Comparison of ENCODE assay signal across 15 mouse cellular contexts in genomic region chr6:101531914-101532313, GRCm38 (mm10).
A peak's percentile ranks its signal among the peaks of the same experiment; 100 is the strongest.
DNase-seq lines count a peak whose midpoint lies in the region; ATAC-seq and TF ChIP-seq lines count a peak whose summit lies in the region.
"Had no signal": no experiment of that assay in that cellular context is flagged by ENCODE, and none has a peak within 500 bp of the region (broad histone marks: within the 10 kb centered on the region; RNA-seq: fewer than 3 reads in every experiment).

No protein-coding gene starts in this region.

- H3K36me3 ChIP-seq in heart, embryonic 13.5 days: no peaks in the 10 kb centered on the region
- H3K36me3 ChIP-seq in heart, embryonic 12.5 days: no peaks in the 10 kb centered on the region
- H3K36me3 ChIP-seq in lung, embryonic 16.5 days (ENCODE audit: control insufficient read depth, insufficient read depth, low read length): no peaks in the 10 kb centered on the region
- H3K36me3 ChIP-seq in small intestine, adult 2 months (ENCODE audit: control insufficient read depth, insufficient read depth, low read length): no peaks in the 10 kb centered on the region
- H3K36me3 ChIP-seq: forebrain, embryonic 12.5 days; limb, embryonic 15.5 days; stomach, embryonic 15.5 days had no signal

- no peaks in the 10 kb centered on the region for H3K27me3 ChIP-seq in heart, embryonic 13.5 days (replicated peaks)
- H3K27me3 ChIP-seq in heart, embryonic 12.5 days (replicated peaks): no peaks in the 10 kb centered on the region
- H3K27me3 ChIP-seq in lung, embryonic 16.5 days (ENCODE audit: control insufficient read depth, insufficient read depth, low read depth, low read length): no peaks in the 10 kb centered on the region
- no peaks in the 10 kb centered on the region for H3K27me3 ChIP-seq in small intestine, adult 2 months (ENCODE audit: control insufficient read depth, insufficient read depth, low read length)
- H3K27me3 ChIP-seq: limb, embryonic 15.5 days; stomach, embryonic 15.5 days had no signal

- no peak for ATAC-seq in heart, embryonic 13.5 days (ENCODE audit: extremely low read depth, insufficient number of reproducible peaks, low FRiP score, low TSS enrichment)
- no peak for ATAC-seq in heart, embryonic 12.5 days (ENCODE audit: insufficient number of reproducible peaks, low FRiP score)
- ATAC-seq in lung, embryonic 16.5 days (ENCODE audit: low read depth): no peak
- no peak for ATAC-seq in activated CD4-positive, CD25-positive, alpha-beta regulatory T cell, adult 4 months
- ATAC-seq: hindbrain, postnatal 0 days; midbrain, embryonic 16.5 days had no signal

- WGBS in heart, embryonic 13.5 days: 63% methylated on average over 5 of the region's 5 CpGs
- 72% methylated on average over 5 of the region's 5 CpGs for WGBS in heart, embryonic 12.5 days
- 55% methylated on average over 5 of the region's 5 CpGs for WGBS in lung, embryonic 16.5 days
- 74% methylated on average over 5 of the region's 5 CpGs for WGBS in small intestine, adult 2 months

- no peak for DNase-seq in lung, postnatal 4 days
- DNase-seq in brain, adult 2 months (ENCODE audit: low read depth, low spot score): peak; percentile 73
- DNase-seq: cerebellum, adult 18-20 months; kidney, adult 8-10 months; layer of hippocampus, adult 9-11 months had no signal

- peak overlapping the region; percentile 58 for H3K27ac ChIP-seq in heart, embryonic 13.5 days (replicated peaks)
- H3K27ac ChIP-seq in heart, embryonic 12.5 days (ENCODE audit: poor library complexity, severe bottlenecking): no peak overlapping the region
- no peak overlapping the region for H3K27ac ChIP-seq in lung, embryonic 16.5 days (ENCODE audit: low read length)
- peak overlapping the region; percentile 64; the same call in 1 of the 2 replicates for H3K27ac ChIP-seq in small intestine, adult 2 months (ENCODE audit: insufficient read depth, low read depth, low read length)
- H3K27ac ChIP-seq: forebrain, embryonic 12.5 days; hindbrain, postnatal 0 days; stomach, embryonic 15.5 days had no signal

- H3K9me3 ChIP-seq in heart, embryonic 13.5 days: no peaks in the 10 kb centered on the region
- H3K9me3 ChIP-seq in heart, embryonic 12.5 days (replicated peaks): no peaks in the 10 kb centered on the region
- no peaks in the 10 kb centered on the region for H3K9me3 ChIP-seq in lung, embryonic 16.5 days (ENCODE audit: control insufficient read depth, low read length)
- H3K9me3 ChIP-seq: forebrain, embryonic 12.5 days; limb, embryonic 15.5 days; stomach, embryonic 15.5 days had no signal

- no peak overlapping the region for H3K4me3 ChIP-seq in heart, embryonic 13.5 days
- no peak overlapping the region for H3K4me3 ChIP-seq in heart, embryonic 12.5 days
- H3K4me3 ChIP-seq in lung, embryonic 16.5 days (ENCODE audit: low read length): no peak overlapping the region
- no peak overlapping the region for H3K4me3 ChIP-seq in small intestine, adult 2 months (ENCODE audit: low read depth, low read length)
- H3K4me3 ChIP-seq: forebrain, embryonic 12.5 days; limb, embryonic 15.5 days; stomach, embryonic 15.5 days had no signal

- peaks cover 15% of the 10 kb centered on the region for H3K4me1 ChIP-seq in heart, embryonic 13.5 days
- H3K4me1 ChIP-seq in heart, embryonic 12.5 days (replicated peaks): 0 out of 2 replicates have a peak, but pooled peaks cover 3% of the 10 kb centered on the region
- H3K4me1 ChIP-seq in lung, embryonic 16.5 days (replicated peaks; ENCODE audit: control insufficient read depth, insufficient read depth, low read length): peaks cover 6% of the 10 kb centered on the region; the same call in 1 of the 2 replicates
- no peaks in the 10 kb centered on the region for H3K4me1 ChIP-seq in small intestine, adult 2 months (ENCODE audit: control insufficient read depth, insufficient read depth, insufficient read length, low read length)
- H3K4me1 ChIP-seq: stomach, embryonic 15.5 days had no signal

- TF ChIP-seq CTCF in small intestine, adult 2 months (IDR thresholded peaks at IDR 0.05; ENCODE audit: extremely low read depth, insufficient read length, insufficient replicate concordance, low read depth, low read length): no peak

- H3K4me2 ChIP-seq in heart, embryonic 13.5 days: peak overlapping the region; percentile 62
- H3K4me2 ChIP-seq in heart, embryonic 12.5 days: no peak overlapping the region
- H3K4me2 ChIP-seq in lung, embryonic 16.5 days (ENCODE audit: low read depth, low read length): peak overlapping the region; percentile 41; the same call in 1 of the 2 replicates
- H3K4me2 ChIP-seq: forebrain, embryonic 12.5 days had no signal

- H3K9ac ChIP-seq in heart, embryonic 13.5 days: peak overlapping the region; percentile 66; the same call in 1 of the 2 replicates
- H3K9ac ChIP-seq in heart, embryonic 12.5 days: no peak overlapping the region
- H3K9ac ChIP-seq in lung, embryonic 16.5 days (ENCODE audit: low read length): no peak overlapping the region; the same call in 1 of the 2 replicates
- H3K9ac ChIP-seq: forebrain, embryonic 12.5 days; limb, embryonic 15.5 days; stomach, embryonic 15.5 days had no signal

- no peak for TF ChIP-seq POLR2A in small intestine, adult 2 months (IDR thresholded peaks at IDR 0.05; ENCODE audit: low read depth, low read length)

Comparison
In these comparisons a context has a peak if more than half of its experiments do, and no peak if none do; other contexts are left out.
1. H3K27ac ChIP-seq: peak in heart, embryonic 13.5 days (single experiment) and small intestine, adult 2 months (single experiment); none in heart, embryonic 12.5 days (single experiment) and lung, embryonic 16.5 days (single experiment).